Mouse (Mus musculus) MEL (cell line): ENCODE measurements at regions not wholly inside any gene's neighbourhood (a gene's known extent, or its start where the extent isn't known, plus 50 kb on each side); places are given as distances from the start of the nearest gene placed in this dataset.

Experiments
- DNase-seq: peaks from one replicate; pipeline ENCODE4 v3.0.0; 2011; ENCODE audit warnings: low read depth, low spot score
- H3K27ac ChIP-seq: 2 replicates; pipeline ENCODE4 v1.5.1; 2012; ENCODE audit warnings: low read depth, mild to moderate bottlenecking, control low read depth, low read length, moderate library complexity; ENCODE audit not compliant: control insufficient read depth
- H3K27me3 ChIP-seq, 2 experiments: fragments of 150-350 bp in 1 of 2; sonication (generic) in 1 of 2; 2 replicates each; pipeline ENCODE4 v1.6.1; 2012; ENCODE audit warnings: low read length in 2 of 2, mild to moderate bottlenecking in 2 of 2, improper control_type of control experiment in 1 of 2, moderate library complexity in 1 of 2; ENCODE audit not compliant: insufficient read depth in 2 of 2, control insufficient read depth in 1 of 2
- H3K36me3 ChIP-seq, 2 experiments: 2 replicates each; pipeline ENCODE4 v1.6.1; 2012 to 2014; ENCODE audit warnings: low read length in 2 of 2, improper control_type of control experiment in 1 of 2, inconsistent platforms in 1 of 2, mild to moderate bottlenecking in 1 of 2; ENCODE audit not compliant: insufficient read depth in 2 of 2, control insufficient read depth in 1 of 2
- H3K4me1 ChIP-seq, 2 experiments: fragments of 150-350 bp in 1 of 2; sonication (generic) in 1 of 2; 2 replicates each; pipeline ENCODE4 v1.6.1; 2012; ENCODE audit warnings: low read length in 2 of 2, improper control_type of control experiment in 1 of 2, mild to moderate bottlenecking in 1 of 2; ENCODE audit not compliant: insufficient read depth in 2 of 2, control insufficient read depth in 1 of 2
- H3K4me3 ChIP-seq, 2 experiments: fragments of 150-350 bp in 1 of 2; sonication (generic) in 1 of 2; 2 replicates each; pipeline ENCODE4 v1.5.1; 2012; ENCODE audit warnings: low read depth in 2 of 2, low read length in 2 of 2, mild to moderate bottlenecking in 2 of 2, moderate library complexity in 2 of 2, control low read depth in 1 of 2, improper control_type of control experiment in 1 of 2; ENCODE audit not compliant: control insufficient read depth in 1 of 2, insufficient read depth in 1 of 2
- H3K79me2 ChIP-seq: 2 replicates; pipeline ENCODE4 v1.6.1; 2012; ENCODE audit warnings: mild to moderate bottlenecking, low read length, moderate library complexity; ENCODE audit not compliant: control insufficient read depth, poor library complexity, insufficient read depth
- H3K9ac ChIP-seq: 2 replicates; pipeline ENCODE4 v1.6.1; 2012; ENCODE audit warnings: low read depth, mild to moderate bottlenecking, control low read depth, low read length, moderate library complexity; ENCODE audit not compliant: control insufficient read depth, poor library complexity, severe bottlenecking
- H3K9me3 ChIP-seq: fragments of 150-350 bp; sonication (generic); replicated peaks from 2 replicates; pipeline ENCODE4 v1.6.1; 2012; ENCODE audit warnings: mild to moderate bottlenecking, low read length, improper control_type of control experiment, moderate library complexity; ENCODE audit not compliant: insufficient read depth
- BHLHE40 ChIP-seq: IDR thresholded peaks from 2 replicates; pipeline ENCODE4 v1.6.1; 2012; ENCODE audit warnings: low read depth, mild to moderate bottlenecking, inconsistent platforms, low read length, improper control_type of control experiment, borderline replicate concordance
- CHD2 ChIP-seq: IDR thresholded peaks from 2 replicates; pipeline ENCODE4 v1.6.1; 2011; ENCODE audit warnings: low read length, improper control_type of control experiment
- CTCF ChIP-seq, 3 experiments: IDR thresholded peaks in 2 of 3; conservative IDR thresholded peaks in 1 of 3; 2 replicates each; pipeline ENCODE4 v1.5.1; 2011 to 2012; ENCODE audit warnings: low read length in 3 of 3, low read depth in 2 of 3, mild to moderate bottlenecking in 2 of 3, improper control_type of control experiment in 1 of 3, inconsistent platforms in 1 of 3, mixed read lengths in 1 of 3, moderate library complexity in 1 of 3; ENCODE audit not compliant: control insufficient read depth in 1 of 3, insufficient read depth in 1 of 3, poor library complexity in 1 of 3, severe bottlenecking in 1 of 3
- E2F4 ChIP-seq: IDR thresholded peaks from 2 replicates; pipeline ENCODE4 v1.6.1; 2011; ENCODE audit warnings: low read depth, low read length, improper control_type of control experiment, borderline replicate concordance
- ETS1 ChIP-seq: IDR thresholded peaks from 2 replicates; pipeline ENCODE4 v1.6.1; 2012; ENCODE audit warnings: low read depth, mild to moderate bottlenecking, inconsistent platforms, low read length, improper control_type of control experiment, moderate library complexity
- JUND ChIP-seq: IDR thresholded peaks from 2 replicates; pipeline ENCODE4 v1.6.1; 2011; ENCODE audit warnings: low read depth, mild to moderate bottlenecking, improper control_type of control experiment, low read length
- KAT2A ChIP-seq: conservative IDR thresholded peaks from 2 replicates; pipeline ENCODE4 v1.6.1; 2012; ENCODE audit warnings: low read depth, low read length, improper control_type of control experiment, inconsistent platforms
- MAFK ChIP-seq: IDR thresholded peaks from 2 replicates; pipeline ENCODE4 v1.6.1; 2011; ENCODE audit warnings: low read depth, mild to moderate bottlenecking, low read length, improper control_type of control experiment, borderline replicate concordance
- MAX ChIP-seq: IDR thresholded peaks from 2 replicates; pipeline ENCODE4 v1.6.1; 2011; ENCODE audit warnings: low read length, improper control_type of control experiment
- MAZ ChIP-seq: IDR thresholded peaks from 2 replicates; pipeline ENCODE4 v1.6.1; 2012; ENCODE audit warnings: low read depth, mild to moderate bottlenecking, inconsistent platforms, low read length, improper control_type of control experiment
- MEF2A ChIP-seq: IDR thresholded peaks from 2 replicates; pipeline ENCODE4 v1.6.1; 2014; ENCODE audit warnings: low read depth, mild to moderate bottlenecking, inconsistent platforms, low read length, improper control_type of control experiment; ENCODE audit not compliant: poor library complexity, insufficient replicate concordance, severe bottlenecking; ENCODE audit errors: extremely low read depth
- MXI1 ChIP-seq: IDR thresholded peaks from 2 replicates; pipeline ENCODE4 v1.6.1; 2011; ENCODE audit warnings: mild to moderate bottlenecking, low read depth, low read length, improper control_type of control experiment
- MYB ChIP-seq: IDR thresholded peaks from 2 replicates; pipeline ENCODE4 v1.6.1; 2011; ENCODE audit warnings: mild to moderate bottlenecking, low read depth, low read length, improper control_type of control experiment
- NRF1 ChIP-seq: IDR thresholded peaks from 2 replicates; pipeline ENCODE4 v1.6.1; 2014; ENCODE audit warnings: low read depth, mild to moderate bottlenecking, inconsistent platforms, low read length, improper control_type of control experiment, moderate library complexity; ENCODE audit not compliant: poor library complexity, insufficient read depth, severe bottlenecking
- POLR2A ChIP-seq, 2 experiments: IDR thresholded peaks; 2 replicates each; pipeline ENCODE4 v1.6.1; 2011 to 2012; ENCODE audit warnings: low read length in 2 of 2, mild to moderate bottlenecking in 2 of 2, control low read depth in 1 of 2, improper control_type of control experiment in 1 of 2, low read depth in 1 of 2, moderate library complexity in 1 of 2; ENCODE audit not compliant: control insufficient read depth in 1 of 2, insufficient read depth in 1 of 2, poor library complexity in 1 of 2
- RAD21 ChIP-seq: IDR thresholded peaks from 2 replicates; pipeline ENCODE4 v1.6.1; 2011; ENCODE audit warnings: mild to moderate bottlenecking, low read depth, low read length, improper control_type of control experiment
- SIN3A ChIP-seq: IDR thresholded peaks from 2 replicates; pipeline ENCODE4 v1.6.1; 2012; ENCODE audit warnings: low read length, improper control_type of control experiment, inconsistent platforms
- SMC3 ChIP-seq: IDR thresholded peaks from 2 replicates; pipeline ENCODE4 v1.6.1; 2011; ENCODE audit warnings: low read depth, low read length, improper control_type of control experiment
- TAL1 ChIP-seq: IDR thresholded peaks from 2 replicates; pipeline ENCODE4 v1.6.1; 2012; ENCODE audit warnings: mild to moderate bottlenecking, inconsistent platforms, low read length, moderate library complexity, mixed read lengths
- TCF12 ChIP-seq: IDR thresholded peaks from 2 replicates; pipeline ENCODE4 v1.6.1; 2014; ENCODE audit warnings: low read depth, mild to moderate bottlenecking, inconsistent platforms, low read length, improper control_type of control experiment, moderate library complexity
- USF1 ChIP-seq: IDR thresholded peaks from 2 replicates; pipeline ENCODE4 v1.6.1; 2014; ENCODE audit warnings: low read depth, mild to moderate bottlenecking, inconsistent platforms, low read length, improper control_type of control experiment, moderate library complexity
- USF2 ChIP-seq, 2 experiments: IDR thresholded peaks; 2 replicates each; pipeline ENCODE4 v1.6.1; 2011 to 2012; ENCODE audit warnings: improper control_type of control experiment in 2 of 2, low read length in 2 of 2, borderline replicate concordance in 1 of 2, inconsistent platforms in 1 of 2, low read depth in 1 of 2, mild to moderate bottlenecking in 1 of 2; ENCODE audit not compliant: insufficient read depth in 1 of 2
- ZKSCAN1 ChIP-seq: IDR thresholded peaks from 2 replicates; pipeline ENCODE4 v1.6.1; 2012; ENCODE audit warnings: low read depth, mild to moderate bottlenecking, inconsistent platforms, low read length, improper control_type of control experiment, moderate library complexity

GRCm38 (mm10) chr13:90584766-90585165 lies 320.4 kb downstream of the Atp6ap1l start:
- Histone ChIP-seq H3K36me3 (no peaks in the 10 kb centered on the region), H3K4me1 (no peaks in the 10 kb centered on the region), H3K27me3 (no peaks in the 10 kb centered on the region), H3K9ac (no peak overlapping the region), H3K9me3 (no peaks in the 10 kb centered on the region), H3K79me2 (no peaks in the 10 kb centered on the region), H3K4me3 (no peak overlapping the region), H3K27ac (no peak overlapping the region)
- TF ChIP-seq SMC3 (no peak), MAFK (no peak), CTCF (IDR thresholded peaks at IDR 0.05 in 2 of 3, conservative IDR thresholded peaks at IDR 0.05 in 1 of 3; ENCODE audit: control insufficient read depth in 1 of 3, insufficient read depth in 1 of 3, low read depth in 2 of 3, low read length in 3 of 3, poor library complexity in 1 of 3, severe bottlenecking in 1 of 3) (no peak), MXI1 (no peak), ZKSCAN1 (no peak), JUND (no peak), ETS1 (no peak), MAZ (no peak), MYB (no peak), RAD21 (no peak), TCF12 (no peak), USF2 (IDR thresholded peaks at IDR 0.05; ENCODE audit: borderline replicate concordance in 1 of 2, insufficient read depth in 1 of 2, low read depth in 1 of 2, low read length in 2 of 2) (no peak), MEF2A (no peak), BHLHE40 (no peak), NRF1 (no peak), CHD2 (no peak), POLR2A (IDR thresholded peaks at IDR 0.05; ENCODE audit: control insufficient read depth in 1 of 2, insufficient read depth in 1 of 2, low read depth in 1 of 2, low read length in 2 of 2, poor library complexity in 1 of 2) (no peak)
- no peak for DNase-seq

DNA sequence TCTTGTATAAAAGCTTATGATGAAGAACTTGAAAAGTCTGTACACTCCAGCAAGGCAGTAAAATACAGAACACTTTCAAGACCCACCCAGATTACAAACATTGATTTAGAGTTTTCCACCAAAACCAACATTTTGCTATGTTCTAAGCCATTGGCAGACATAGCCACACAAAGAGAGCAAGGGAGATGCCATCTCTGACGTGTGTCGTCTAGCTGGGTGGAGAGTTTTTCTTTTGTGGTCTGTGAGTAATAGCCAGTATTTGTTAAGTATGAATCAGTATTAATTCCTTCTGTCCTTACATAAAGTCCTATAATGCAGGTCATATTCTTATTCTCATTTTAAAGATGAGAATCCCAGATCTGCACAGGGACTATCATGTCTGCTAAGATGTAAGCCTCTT lies 329.8 kb downstream of the Atp6ap1l start:
- no peak for DNase-seq
- H3K27me3 ChIP-seq, result no peaks in the 10 kb centered on the region
- no peak overlapping the region for H3K27ac ChIP-seq
- no peak overlapping the region for H3K9ac ChIP-seq
- no peak overlapping the region for H3K4me3 ChIP-seq
- no peaks in the 10 kb centered on the region for H3K36me3 ChIP-seq
- TF ChIP-seq KAT2A (no peak), ETS1 (no peak), NRF1 (no peak), TAL1 (no peak), USF1 (no peak), MAX (no peak), MAFK (no peak), SIN3A (no peak), E2F4 (no peak)
- H3K79me2 ChIP-seq, result no peaks in the 10 kb centered on the region
- H3K9me3 ChIP-seq, result no peaks in the 10 kb centered on the region
- no peaks in the 10 kb centered on the region for H3K4me1 ChIP-seq
